In the genomic region with DNA sequence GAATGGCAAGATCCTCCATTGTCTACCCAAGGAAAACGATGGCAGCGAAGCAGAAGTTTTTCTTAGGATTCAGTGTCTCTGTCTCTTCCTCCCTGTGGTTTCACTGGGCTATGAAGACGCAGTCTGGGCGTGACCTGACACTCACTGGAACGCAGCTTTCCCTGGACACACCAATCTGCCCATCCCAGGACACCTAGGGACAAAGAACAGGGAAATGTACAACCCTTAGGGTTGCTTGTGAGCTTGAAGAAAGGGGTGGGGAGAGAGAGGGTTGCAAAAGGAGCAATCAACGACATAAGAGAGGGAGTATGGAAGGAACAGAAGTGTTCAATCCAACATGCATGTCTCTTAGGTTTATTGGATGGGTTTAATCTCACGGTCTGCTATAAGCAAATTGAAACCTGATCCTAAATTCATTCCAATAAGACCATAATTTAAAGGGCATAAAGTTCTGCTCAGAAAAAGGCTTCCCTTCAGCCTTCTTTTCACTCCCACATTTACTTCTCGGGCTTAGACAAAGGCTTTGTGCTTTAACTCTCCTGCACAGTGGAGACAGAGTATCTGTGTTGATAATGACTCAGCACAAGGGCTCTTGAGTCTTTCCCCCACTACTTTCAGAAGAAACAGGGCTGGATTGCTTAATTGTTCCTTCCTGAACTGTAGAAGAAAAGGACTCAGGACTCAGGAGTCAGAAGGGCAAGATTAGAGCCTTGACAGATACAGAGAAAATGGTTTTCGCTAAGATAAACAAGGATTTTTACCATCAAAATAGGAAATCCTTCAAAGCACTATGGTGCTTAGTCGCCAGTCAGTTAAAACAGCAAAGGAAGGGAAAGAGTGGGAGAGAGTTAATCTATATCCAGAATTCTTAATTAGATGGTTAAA, we compare ENCODE assay signal across 10 mouse cellular contexts.
A peak's percentile ranks its signal among the peaks of the same experiment; 100 is the strongest.
DNase-seq lines count a peak whose midpoint lies in the region; ATAC-seq and TF ChIP-seq lines count a peak whose summit lies in the region.
"Had no signal": no experiment of that assay in that cellular context is flagged by ENCODE, and none has a peak within 500 bp of the region (broad histone marks: within the 10 kb centered on the region; RNA-seq: fewer than 3 reads in every experiment).

No protein-coding gene starts in this region.

- peak overlapping the region; percentile 1 for H3K4me3 ChIP-seq in erythroblast, embryonic 14.5 days (replicated peaks)
- no peak overlapping the region for H3K4me3 ChIP-seq in midbrain, embryonic 14.5 days (replicated peaks; ENCODE audit: low read depth, low read length)
- H3K4me3 ChIP-seq in midbrain, embryonic 15.5 days: no peak overlapping the region
- H3K4me3 ChIP-seq in liver, embryonic 11.5 days (ENCODE audit: low read depth, low read length): no peak overlapping the region
- no peak overlapping the region for H3K4me3 ChIP-seq in layer of hippocampus, adult 2 months
- H3K4me3 ChIP-seq: embryonic facial prominence, embryonic 12.5 days; neural tube, embryonic 13.5 days had no signal

- ATAC-seq in erythroblast, adult 5-6 weeks (replicated peaks; ENCODE audit: low FRiP score, poor library complexity, severe bottlenecking): no peak
- no peak for ATAC-seq in midbrain, embryonic 14.5 days (ENCODE audit: low FRiP score, low TSS enrichment)
- no peak for ATAC-seq in midbrain, embryonic 15.5 days (replicated peaks)
- peak; percentile 83 for ATAC-seq in liver, embryonic 11.5 days (replicated peaks; ENCODE audit: low FRiP score)

- no peak for TF ChIP-seq CTCF in layer of hippocampus, adult 2 months (conservative IDR thresholded peaks at IDR 0.05)

- H3K9me3 ChIP-seq in erythroblast, embryonic 14.5 days (ENCODE audit: control insufficient read depth, low read length): peaks cover 7% of the 10 kb centered on the region
- no peaks in the 10 kb centered on the region for H3K9me3 ChIP-seq in midbrain, embryonic 14.5 days (ENCODE audit: control insufficient read depth, low read length)
- H3K9me3 ChIP-seq in midbrain, embryonic 15.5 days: no peaks in the 10 kb centered on the region
- no peaks in the 10 kb centered on the region for H3K9me3 ChIP-seq in liver, embryonic 11.5 days (ENCODE audit: control insufficient read depth, low read length)
- H3K9me3 ChIP-seq: embryonic facial prominence, embryonic 12.5 days; neural tube, embryonic 13.5 days had no signal

- peak; percentile 13 for DNase-seq in midbrain, embryonic 14.5 days
- no peak for DNase-seq in liver, embryonic 11.5 days (ENCODE audit: low spot score)
- DNase-seq in testis, postnatal 14 days (ENCODE audit: low spot score): peak; percentile 36
- DNase-seq in ovary, postnatal 36 days (ENCODE audit: low spot score): no peak
- no peak for DNase-seq in layer of hippocampus, adult 2 months (ENCODE audit: low spot score in 2 of 2)

- no peaks in the 10 kb centered on the region for H3K27me3 ChIP-seq in erythroblast, embryonic 14.5 days (ENCODE audit: control insufficient read depth)
- H3K27me3 ChIP-seq in midbrain, embryonic 14.5 days (ENCODE audit: control insufficient read depth, insufficient read depth, low read length): no peaks in the 10 kb centered on the region
- H3K27me3 ChIP-seq in midbrain, embryonic 15.5 days (replicated peaks): no peaks in the 10 kb centered on the region
- H3K27me3 ChIP-seq in liver, embryonic 11.5 days (replicated peaks; ENCODE audit: control insufficient read depth, insufficient read depth, low read length): no peaks in the 10 kb centered on the region
- H3K27me3 ChIP-seq: embryonic facial prominence, embryonic 12.5 days; neural tube, embryonic 13.5 days had no signal

- H3K4me1 ChIP-seq in erythroblast, embryonic 14.5 days (ENCODE audit: control insufficient read depth): peaks cover 40% of the 10 kb centered on the region
- no peaks in the 10 kb centered on the region for H3K4me1 ChIP-seq in midbrain, embryonic 14.5 days (ENCODE audit: control insufficient read depth, insufficient read depth, low read length)
- H3K4me1 ChIP-seq in midbrain, embryonic 15.5 days: no peaks in the 10 kb centered on the region
- peaks cover 25% of the 10 kb centered on the region for H3K4me1 ChIP-seq in liver, embryonic 11.5 days (replicated peaks; ENCODE audit: control insufficient read depth, insufficient read depth, low read length)
- H3K4me1 ChIP-seq: neural tube, embryonic 13.5 days had no signal

- no peak overlapping the region for H3K4me2 ChIP-seq in midbrain, embryonic 14.5 days (ENCODE audit: low read length)
- H3K4me2 ChIP-seq in midbrain, embryonic 15.5 days: no peak overlapping the region
- H3K4me2 ChIP-seq in liver, embryonic 11.5 days: peak overlapping the region; percentile 43
- H3K4me2 ChIP-seq: embryonic facial prominence, embryonic 12.5 days; neural tube, embryonic 13.5 days had no signal

- H3K36me3 ChIP-seq in erythroblast, embryonic 14.5 days (ENCODE audit: control insufficient read depth): no peaks in the 10 kb centered on the region
- no peaks in the 10 kb centered on the region for H3K36me3 ChIP-seq in midbrain, embryonic 14.5 days (ENCODE audit: control insufficient read depth, insufficient read depth, low read length)
- H3K36me3 ChIP-seq in midbrain, embryonic 15.5 days (replicated peaks): no peaks in the 10 kb centered on the region
- no peaks in the 10 kb centered on the region for H3K36me3 ChIP-seq in liver, embryonic 11.5 days (ENCODE audit: control insufficient read depth, insufficient read depth, low read length)
- H3K36me3 ChIP-seq: embryonic facial prominence, embryonic 12.5 days; neural tube, embryonic 13.5 days had no signal

- no peak overlapping the region for H3K9ac ChIP-seq in midbrain, embryonic 14.5 days (replicated peaks; ENCODE audit: low read length)
- no peak overlapping the region for H3K9ac ChIP-seq in midbrain, embryonic 15.5 days
- 0 out of 2 replicates have a peak overlapping the region, but pooled peaks have one; percentile 7 for H3K9ac ChIP-seq in liver, embryonic 11.5 days (ENCODE audit: low read depth, low read length)
- H3K9ac ChIP-seq: embryonic facial prominence, embryonic 12.5 days; neural tube, embryonic 13.5 days had no signal

- WGBS in midbrain, embryonic 14.5 days: 54% methylated on average over 10 of the region's 10 CpGs
- 46% methylated on average over 10 of the region's 10 CpGs for WGBS in midbrain, embryonic 15.5 days
- 38% methylated on average over 10 of the region's 10 CpGs for WGBS in liver, embryonic 11.5 days

- H3K27ac ChIP-seq in midbrain, embryonic 14.5 days (replicated peaks; ENCODE audit: low read depth, low read length): no peak overlapping the region
- no peak overlapping the region for H3K27ac ChIP-seq in midbrain, embryonic 15.5 days
- H3K27ac ChIP-seq in liver, embryonic 11.5 days (ENCODE audit: low read depth, low read length): peak overlapping the region; percentile 68
- no peak overlapping the region for H3K27ac ChIP-seq in layer of hippocampus, adult 2 months
- H3K27ac ChIP-seq: embryonic facial prominence, embryonic 12.5 days; neural tube, embryonic 13.5 days had no signal

Comparison
In these comparisons a context has a peak if more than half of its experiments do, and no peak if none do; other contexts are left out.
1. DNase-seq: peak in midbrain, embryonic 14.5 days (single experiment) and testis, postnatal 14 days (single experiment); none in liver, embryonic 11.5 days (single experiment), ovary, postnatal 36 days (single experiment) and layer of hippocampus, adult 2 months (0 of 2).